Mouse (Mus musculus) MEL (cell line): ENCODE measurements around the gene Hnrnph3. TPM values are rescaled to one million over a fixed set of nuclear protein-coding genes. Genes with fewer than 3 reads are reported as not detected.

Experiments
- DNase-seq: peaks from one replicate; pipeline ENCODE4 v3.0.0; 2011; ENCODE audit warnings: low read depth, low spot score
- H3K27ac ChIP-seq: 2 replicates; pipeline ENCODE4 v1.5.1; 2012; ENCODE audit warnings: low read depth, mild to moderate bottlenecking, control low read depth, low read length, moderate library complexity; ENCODE audit not compliant: control insufficient read depth
- H3K27me3 ChIP-seq, 2 experiments: fragments of 150-350 bp in 1 of 2; sonication (generic) in 1 of 2; 2 replicates each; pipeline ENCODE4 v1.6.1; 2012; ENCODE audit warnings: low read length in 2 of 2, mild to moderate bottlenecking in 2 of 2, improper control_type of control experiment in 1 of 2, moderate library complexity in 1 of 2; ENCODE audit not compliant: insufficient read depth in 2 of 2, control insufficient read depth in 1 of 2
- H3K36me3 ChIP-seq, 2 experiments: 2 replicates each; pipeline ENCODE4 v1.6.1; 2012 to 2014; ENCODE audit warnings: low read length in 2 of 2, improper control_type of control experiment in 1 of 2, inconsistent platforms in 1 of 2, mild to moderate bottlenecking in 1 of 2; ENCODE audit not compliant: insufficient read depth in 2 of 2, control insufficient read depth in 1 of 2
- H3K4me1 ChIP-seq, 2 experiments: fragments of 150-350 bp in 1 of 2; sonication (generic) in 1 of 2; 2 replicates each; pipeline ENCODE4 v1.6.1; 2012; ENCODE audit warnings: low read length in 2 of 2, improper control_type of control experiment in 1 of 2, mild to moderate bottlenecking in 1 of 2; ENCODE audit not compliant: insufficient read depth in 2 of 2, control insufficient read depth in 1 of 2
- H3K4me3 ChIP-seq, 2 experiments: fragments of 150-350 bp in 1 of 2; sonication (generic) in 1 of 2; 2 replicates each; pipeline ENCODE4 v1.5.1; 2012; ENCODE audit warnings: low read depth in 2 of 2, low read length in 2 of 2, mild to moderate bottlenecking in 2 of 2, moderate library complexity in 2 of 2, control low read depth in 1 of 2, improper control_type of control experiment in 1 of 2; ENCODE audit not compliant: control insufficient read depth in 1 of 2, insufficient read depth in 1 of 2
- H3K79me2 ChIP-seq: 2 replicates; pipeline ENCODE4 v1.6.1; 2012; ENCODE audit warnings: mild to moderate bottlenecking, low read length, moderate library complexity; ENCODE audit not compliant: control insufficient read depth, poor library complexity, insufficient read depth
- H3K9ac ChIP-seq: 2 replicates; pipeline ENCODE4 v1.6.1; 2012; ENCODE audit warnings: low read depth, mild to moderate bottlenecking, control low read depth, low read length, moderate library complexity; ENCODE audit not compliant: control insufficient read depth, poor library complexity, severe bottlenecking
- H3K9me3 ChIP-seq: fragments of 150-350 bp; sonication (generic); replicated peaks from 2 replicates; pipeline ENCODE4 v1.6.1; 2012; ENCODE audit warnings: mild to moderate bottlenecking, low read length, improper control_type of control experiment, moderate library complexity; ENCODE audit not compliant: insufficient read depth
- CHD2 ChIP-seq: IDR thresholded peaks from 2 replicates; pipeline ENCODE4 v1.6.1; 2011; ENCODE audit warnings: low read length, improper control_type of control experiment
- E2F4 ChIP-seq: IDR thresholded peaks from 2 replicates; pipeline ENCODE4 v1.6.1; 2011; ENCODE audit warnings: low read depth, low read length, improper control_type of control experiment, borderline replicate concordance
- EP300 ChIP-seq, 2 experiments: IDR thresholded peaks; 2 replicates each; pipeline ENCODE4 v1.6.1; 2011; ENCODE audit warnings: improper control_type of control experiment in 2 of 2, low read length in 2 of 2, low read depth in 1 of 2, mild to moderate bottlenecking in 1 of 2
- GABPA ChIP-seq: IDR thresholded peaks from 2 replicates; pipeline ENCODE4 v1.6.1; 2012; ENCODE audit warnings: low read depth, mild to moderate bottlenecking, inconsistent platforms, low read length, improper control_type of control experiment, moderate library complexity
- JUND ChIP-seq: IDR thresholded peaks from 2 replicates; pipeline ENCODE4 v1.6.1; 2011; ENCODE audit warnings: low read depth, mild to moderate bottlenecking, improper control_type of control experiment, low read length
- MAZ ChIP-seq: IDR thresholded peaks from 2 replicates; pipeline ENCODE4 v1.6.1; 2012; ENCODE audit warnings: low read depth, mild to moderate bottlenecking, inconsistent platforms, low read length, improper control_type of control experiment
- MEF2A ChIP-seq: IDR thresholded peaks from 2 replicates; pipeline ENCODE4 v1.6.1; 2014; ENCODE audit warnings: low read depth, mild to moderate bottlenecking, inconsistent platforms, low read length, improper control_type of control experiment; ENCODE audit not compliant: poor library complexity, insufficient replicate concordance, severe bottlenecking; ENCODE audit errors: extremely low read depth
- MXI1 ChIP-seq: IDR thresholded peaks from 2 replicates; pipeline ENCODE4 v1.6.1; 2011; ENCODE audit warnings: mild to moderate bottlenecking, low read depth, low read length, improper control_type of control experiment
- NELFE ChIP-seq: IDR thresholded peaks from 2 replicates; pipeline ENCODE4 v1.6.1; 2011; ENCODE audit warnings: low read depth, low read length, improper control_type of control experiment
- POLR2AphosphoS2 ChIP-seq: IDR thresholded peaks from 2 replicates; pipeline ENCODE4 v1.6.1; 2011; ENCODE audit warnings: low read length, improper control_type of control experiment
- POLR2AphosphoS5 ChIP-seq: IDR thresholded peaks from 2 replicates; pipeline ENCODE4 v1.6.1; 2012; ENCODE audit warnings: low read depth, borderline replicate concordance, mild to moderate bottlenecking, inconsistent platforms, low read length, moderate library complexity, mixed read lengths
- TAL1 ChIP-seq: IDR thresholded peaks from 2 replicates; pipeline ENCODE4 v1.6.1; 2012; ENCODE audit warnings: mild to moderate bottlenecking, inconsistent platforms, low read length, moderate library complexity, mixed read lengths
- TBP ChIP-seq: IDR thresholded peaks from 2 replicates; pipeline ENCODE4 v1.8.0; 2011; ENCODE audit warnings: low read depth, low read length, improper control_type of control experiment
- USF2 ChIP-seq, 2 experiments: IDR thresholded peaks; 2 replicates each; pipeline ENCODE4 v1.6.1; 2011 to 2012; ENCODE audit warnings: improper control_type of control experiment in 2 of 2, low read length in 2 of 2, borderline replicate concordance in 1 of 2, inconsistent platforms in 1 of 2, low read depth in 1 of 2, mild to moderate bottlenecking in 1 of 2; ENCODE audit not compliant: insufficient read depth in 1 of 2
- ZNF384 ChIP-seq: IDR thresholded peaks from 2 replicates; pipeline ENCODE4 v1.6.1; 2012; ENCODE audit warnings: low read depth, mild to moderate bottlenecking, inconsistent platforms, low read length, improper control_type of control experiment
- polyA plus RNA-seq, 2 experiments: library from polyadenylated mRNA; stranded (reverse) in 1 of 2; unstranded in 1 of 2; fragments of >175 nt in 1 of 2; fragments of >200 nt in 1 of 2; gene quantifications; 2 replicates each; pipeline versions ENCODE4 v1.2.1 to v1.2.4; 2012; ENCODE audit warnings: low replicate concordance in 2 of 2, low read depth in 1 of 2; ENCODE audit not compliant: insufficient read length in 2 of 2, insufficient read depth in 1 of 2, missing spikeins in 1 of 2
- total RNA-seq: library from RNA; depleted of rRNA; stranded (reverse); fragments of 300-350 nt; gene quantifications from 2 replicates; pipeline ENCODE4 v1.2.3, GENCODE M21; 2012

Gene Hnrnph3
- total and polyA plus RNA-seq, 3 experiments: 11.5 to 62.4 TPM; not detected in 1

DNA sequence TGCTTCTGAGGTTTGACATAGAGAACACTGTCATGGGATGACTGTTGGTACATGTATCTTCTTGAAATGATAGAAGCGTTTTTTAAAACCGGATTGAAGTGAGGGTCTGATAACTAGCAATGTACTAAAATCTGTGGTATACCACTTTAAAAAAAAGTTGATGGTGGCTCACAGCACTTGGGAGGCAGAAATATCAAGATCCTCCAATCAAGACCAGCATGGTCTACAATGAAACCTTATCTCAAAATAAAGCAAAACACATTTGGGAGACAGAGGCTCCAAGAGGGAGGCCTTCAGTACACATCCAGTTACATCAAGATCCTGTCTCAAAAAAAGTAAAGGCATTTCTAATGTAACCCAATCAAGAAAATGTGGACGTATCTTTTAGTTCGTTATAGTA is 2.3 kb downstream of the Hnrnph3 start (continued):
- TF ChIP-seq MEF2A: no peak
- peak; percentile 76 for TF ChIP-seq ZNF384
- 0 out of 2 replicates have a peak, but pooled peaks have one; percentile 29 for TF ChIP-seq TBP
- no peak for TF ChIP-seq USF2 (IDR thresholded peaks at IDR 0.05; ENCODE audit: borderline replicate concordance in 1 of 2, insufficient read depth in 1 of 2, low read depth in 1 of 2, low read length in 2 of 2)
- TF ChIP-seq EP300 (IDR thresholded peaks at IDR 0.05; ENCODE audit: low read depth in 1 of 2, low read length in 2 of 2): peak; percentile 46 to 59; a peak in 3 of 4 replicates
- no peak for TF ChIP-seq GABPA
- no peak for TF ChIP-seq MAZ
- TF ChIP-seq NELFE: no peak
- peak; percentile 63 for TF ChIP-seq TAL1
- no peak for TF ChIP-seq CHD2
- no peak for TF ChIP-seq POLR2AphosphoS5

DNA sequence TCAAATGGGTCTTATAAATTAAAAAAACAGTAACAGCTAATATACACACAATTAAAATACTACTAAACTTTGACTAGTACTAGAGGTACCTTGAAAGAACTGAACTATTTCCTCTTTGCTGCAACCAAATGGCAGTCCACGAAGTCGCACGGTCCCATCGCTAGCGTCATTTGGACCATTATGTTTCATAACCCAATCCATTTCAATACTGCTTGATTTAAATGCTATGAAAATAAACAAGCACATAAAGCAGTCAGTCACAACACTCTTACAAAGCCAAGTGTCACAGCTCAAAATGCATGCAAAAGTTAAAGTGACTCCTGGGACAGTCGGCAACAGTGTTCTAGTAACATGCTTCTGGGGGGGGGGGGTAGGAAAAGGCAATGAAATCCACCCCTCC is 4.7 kb downstream of the Hnrnph3 start:
- Histone ChIP-seq H3K36me3 (peaks cover 18 to 20% of the 10 kb centered on the region in 2 experiments), H3K27ac (no peak overlapping the region), H3K27me3 (no peaks in the 10 kb centered on the region), H3K9ac (no peak overlapping the region), H3K79me2 (peaks cover 43% of the 10 kb centered on the region), H3K9me3 (no peaks in the 10 kb centered on the region), H3K4me3 (no peak overlapping the region), H3K4me1 (peaks cover 2 to 6% of the 10 kb centered on the region in 2 experiments)
- TF ChIP-seq E2F4: no peak
- DNase-seq: no peak

DNA sequence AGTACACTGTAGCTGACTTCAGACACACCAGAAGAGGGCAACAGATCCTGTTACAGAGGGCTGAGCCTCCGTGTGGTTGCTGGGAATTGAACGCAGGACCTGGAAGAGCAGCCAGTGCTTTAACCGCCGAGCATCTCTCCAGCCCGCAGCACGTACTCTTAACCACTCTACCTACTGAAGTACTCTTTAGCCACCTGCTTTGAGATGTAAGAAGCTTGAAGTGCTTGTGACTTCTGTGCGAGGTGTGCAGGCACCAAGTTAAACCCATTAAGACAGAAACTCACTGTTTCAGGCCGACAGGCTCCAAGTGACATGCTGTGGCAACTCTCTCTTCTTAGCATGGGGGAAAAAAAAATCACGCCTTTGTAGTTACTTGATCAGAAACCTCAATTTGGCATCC is 9.8 kb downstream of the Hnrnph3 start:
- peaks cover 5% of the 10 kb centered on the region for H3K79me2 ChIP-seq
- TF ChIP-seq JUND (no peak), MXI1 (no peak), USF2 (IDR thresholded peaks at IDR 0.05; ENCODE audit: borderline replicate concordance in 1 of 2, insufficient read depth in 1 of 2, low read depth in 1 of 2, low read length in 2 of 2) (no peak), POLR2AphosphoS2 (no peak)
- no peak overlapping the region for H3K4me3 ChIP-seq
- H3K27ac ChIP-seq: no peak overlapping the region
- H3K4me1 ChIP-seq: peaks cover 9 to 21% of the 10 kb centered on the region in 2 experiments
- no peaks in the 10 kb centered on the region for H3K27me3 ChIP-seq
- H3K36me3 ChIP-seq: peaks cover 23 to 35% of the 10 kb centered on the region in 2 experiments
- no peak overlapping the region for H3K9ac ChIP-seq
- DNase-seq: no peak
- no peaks in the 10 kb centered on the region for H3K9me3 ChIP-seq
